Comparison of ENCODE assay signal across 9 mouse cellular contexts in the genomic region with DNA sequence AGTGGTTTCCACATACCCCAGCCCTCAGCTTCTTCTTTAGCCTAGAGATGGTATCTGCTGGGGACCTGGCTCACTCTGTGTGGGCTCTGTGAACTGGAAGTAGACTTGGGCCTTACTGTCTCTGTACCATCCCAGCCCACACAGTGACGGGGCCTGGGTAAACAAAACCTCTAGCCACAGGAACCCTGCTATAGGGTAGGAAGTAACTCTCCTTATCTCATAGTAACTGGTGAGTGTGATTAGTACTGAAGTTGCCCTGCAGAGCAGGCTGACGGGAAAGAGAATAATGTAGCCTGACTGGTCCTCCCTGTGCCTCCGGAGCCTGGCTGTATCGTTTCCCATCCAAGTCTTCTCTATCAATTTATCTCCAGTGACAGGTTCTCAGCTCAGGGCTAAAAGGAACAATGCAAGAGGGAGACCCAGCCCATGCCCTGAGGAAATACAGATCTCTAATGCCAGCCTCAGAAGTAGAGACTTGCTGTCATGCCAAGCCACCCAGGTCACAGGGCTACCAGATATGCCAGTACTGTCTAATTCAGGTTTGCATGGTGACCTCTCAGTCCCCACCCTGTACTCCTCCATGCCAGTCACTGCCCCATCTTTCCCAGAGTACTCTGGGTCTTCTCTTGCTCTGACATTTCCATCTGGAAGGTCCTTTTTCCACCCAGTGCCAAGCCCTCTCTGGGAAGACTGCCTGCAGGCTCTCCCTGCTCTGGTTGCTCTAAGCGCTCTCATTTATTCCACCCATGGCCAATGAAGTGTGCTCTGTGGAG. TPM values are rescaled to one million over a fixed set of nuclear protein-coding genes. Genes with fewer than 3 reads are reported as not detected.
DNase-seq lines count a peak whose midpoint lies in the region; ATAC-seq and TF ChIP-seq lines count a peak whose summit lies in the region.
"Had no signal": no experiment of that assay in that cellular context is flagged by ENCODE, and none has a peak within 500 bp of the region (broad histone marks: within the 10 kb centered on the region; RNA-seq: fewer than 3 reads in every experiment).

No protein-coding gene starts in this region.

- H3K36me3 ChIP-seq in heart, embryonic 10.5 days, result no peaks in the 10 kb centered on the region
- H3K36me3 ChIP-seq in lung, postnatal 0 days (ENCODE audit: insufficient read depth, low read length), result no peaks in the 10 kb centered on the region
- H3K36me3 ChIP-seq in intestine, embryonic 16.5 days (ENCODE audit: control insufficient read depth, insufficient read depth, low read length), result no peaks in the 10 kb centered on the region
- H3K36me3 ChIP-seq in stomach, embryonic 14.5 days (ENCODE audit: control insufficient read depth, insufficient read depth, low read length), result no peaks in the 10 kb centered on the region

- H3K9me3 ChIP-seq in heart, embryonic 10.5 days, result no peaks in the 10 kb centered on the region
- no peaks in the 10 kb centered on the region for H3K9me3 ChIP-seq in lung, postnatal 0 days (ENCODE audit: low read length)
- H3K9me3 ChIP-seq in intestine, embryonic 16.5 days (ENCODE audit: control insufficient read depth, low read length), result no peaks in the 10 kb centered on the region
- H3K9me3 ChIP-seq in stomach, embryonic 14.5 days (ENCODE audit: control insufficient read depth, low read depth, low read length), result no peaks in the 10 kb centered on the region

- H3K27ac ChIP-seq in heart, embryonic 10.5 days, result 0 out of 2 replicates have a peak overlapping the region, but pooled peaks have one; percentile 13
- peak overlapping the region; percentile 48; the same call in 1 of the 2 replicates for H3K27ac ChIP-seq in lung, postnatal 0 days (ENCODE audit: low read length)
- peak overlapping the region; percentile 52 for H3K27ac ChIP-seq in intestine, embryonic 16.5 days (ENCODE audit: low read length)
- peak overlapping the region; percentile 40; the same call in 1 of the 2 replicates for H3K27ac ChIP-seq in stomach, embryonic 14.5 days (ENCODE audit: low read length)

- no peak overlapping the region for H3K4me3 ChIP-seq in heart, embryonic 10.5 days
- no peak overlapping the region for H3K4me3 ChIP-seq in lung, postnatal 0 days (ENCODE audit: low read depth, low read length)
- H3K4me3 ChIP-seq in intestine, embryonic 16.5 days (ENCODE audit: low read length), result no peak overlapping the region
- H3K4me3 ChIP-seq in stomach, embryonic 14.5 days (ENCODE audit: low read depth, low read length), result no peak overlapping the region

- H3K27me3 ChIP-seq in heart, embryonic 10.5 days (ENCODE audit: insufficient read depth, poor library complexity, severe bottlenecking), result peaks cover 30% of the 10 kb centered on the region; the same call in 1 of the 2 replicates
- no peaks in the 10 kb centered on the region for H3K27me3 ChIP-seq in lung, postnatal 0 days (replicated peaks; ENCODE audit: insufficient read depth, low read length)
- no peaks in the 10 kb centered on the region for H3K27me3 ChIP-seq in intestine, embryonic 16.5 days (replicated peaks; ENCODE audit: control insufficient read depth, insufficient read depth, low read length)
- no peaks in the 10 kb centered on the region for H3K27me3 ChIP-seq in stomach, embryonic 14.5 days (ENCODE audit: control insufficient read depth, insufficient read depth, low read length)

- no peak for TF ChIP-seq CTCF in lung, postnatal 0 days (IDR thresholded peaks at IDR 0.05)

- H3K4me1 ChIP-seq in heart, embryonic 10.5 days, result peaks cover 32% of the 10 kb centered on the region
- peaks cover 13% of the 10 kb centered on the region; the same call in 1 of the 2 replicates for H3K4me1 ChIP-seq in lung, postnatal 0 days (ENCODE audit: insufficient read depth, low read depth, low read length)
- peaks cover 21% of the 10 kb centered on the region for H3K4me1 ChIP-seq in intestine, embryonic 16.5 days (ENCODE audit: control insufficient read depth, insufficient read depth, low read length)
- H3K4me1 ChIP-seq in stomach, embryonic 14.5 days (ENCODE audit: control insufficient read depth, insufficient read depth, low read length), result peaks cover 28% of the 10 kb centered on the region

- H3K9ac ChIP-seq in lung, postnatal 0 days (replicated peaks; ENCODE audit: low read depth), result no peak overlapping the region
- peak overlapping the region; percentile 12; the same call in 1 of the 2 replicates for H3K9ac ChIP-seq in intestine, embryonic 16.5 days (ENCODE audit: low read depth, low read length)
- H3K9ac ChIP-seq in stomach, embryonic 14.5 days (replicated peaks; ENCODE audit: low read depth, low read length), result no peak overlapping the region
- H3K9ac ChIP-seq: forebrain, postnatal 0 days had no signal

- no peak overlapping the region for H3K4me2 ChIP-seq in lung, postnatal 0 days (replicated peaks; ENCODE audit: low read depth, low read length)
- 0 out of 2 replicates have a peak overlapping the region, but pooled peaks have one; percentile 16 for H3K4me2 ChIP-seq in intestine, embryonic 16.5 days (ENCODE audit: low read depth, low read length)
- no peak overlapping the region for H3K4me2 ChIP-seq in stomach, embryonic 14.5 days (replicated peaks; ENCODE audit: low read depth, low read length)

- TF ChIP-seq EP300 in lung, postnatal 0 days (IDR thresholded peaks at IDR 0.05), result no peak

- DNase-seq in heart, embryonic 10.5 days (ENCODE audit: low spot score), result no peak
- DNase-seq in heart, postnatal 10 days, result no peak
- peak; percentile 63 for DNase-seq in lung, postnatal 0 days (ENCODE audit: low spot score)
- DNase-seq in lung, postnatal 25 days (ENCODE audit: low spot score), result no peak
- no peak for DNase-seq in cerebellum, adult 9-11 months
- DNase-seq in left cerebral cortex, postnatal 4 days, result no peak
- DNase-seq: forebrain, postnatal 0 days had no signal

- peak; percentile 86 for ATAC-seq in lung, postnatal 0 days
- peak; percentile 88 for ATAC-seq in intestine, embryonic 16.5 days
- ATAC-seq in stomach, embryonic 14.5 days (ENCODE audit: insufficient number of reproducible peaks, insufficient read depth, low FRiP score, low read depth), result peak; percentile 61
- ATAC-seq: forebrain, postnatal 0 days had no signal

- 28% methylated on average over 5 of the region's 5 CpGs for WGBS in heart, embryonic 10.5 days
- 19% methylated on average over 5 of the region's 5 CpGs for WGBS in lung, postnatal 0 days
- 23% methylated on average over 5 of the region's 5 CpGs for WGBS in intestine, embryonic 16.5 days
- WGBS in stomach, embryonic 14.5 days, result 32% methylated on average over 5 of the region's 5 CpGs

- intact Hi-C loops in heart, postnatal 10 days (cut with DNase I), result no loop called here
- intact Hi-C loops in left cerebral cortex, postnatal 4 days (cut with DNase I), result no loop called here

RNA-seq across cellular contexts. Expression of gene P2ry2, which starts 29.5 kb away (rescaled TPM):
- 1.0 and 1.1 TPM in 2 replicates for polyA plus RNA-seq in heart, embryonic 10.5 days (2016; fragmentation: Nextera tagmentation; extraction: Ambion mirVana)
- total RNA-seq in heart, postnatal 10 days (2021), result 10 to 100 TPM; 13.5 to 15.8 TPM
- polyA plus RNA-seq in lung, postnatal 0 days (2015; fragmentation: Nextera tagmentation; extraction: Ambion mirVana), result 11.5 and 11.6 TPM in 2 replicates
- 3.1 and 3.3 TPM in 2 replicates for polyA plus RNA-seq in intestine, embryonic 16.5 days (2015; fragmentation: Nextera tagmentation; extraction: Ambion mirVana)
- polyA plus RNA-seq in stomach, embryonic 14.5 days (2014; fragmentation: Nextera tagmentation; extraction: Ambion mirVana), result 1.7 and 2.0 TPM in 2 replicates
- total RNA-seq in left cerebral cortex, postnatal 4 days (2021), result 1 to 10 TPM; 1.2 to 1.3 TPM

RNA-seq across cellular contexts. Expression of gene Fchsd2, which starts 50.5 kb away (rescaled TPM):
- polyA plus RNA-seq in heart, embryonic 10.5 days (2016; fragmentation: Nextera tagmentation; extraction: Ambion mirVana), result 14.2 and 17.3 TPM in 2 replicates
- total RNA-seq in heart, postnatal 10 days (2021), result 10 to 100 TPM; 27.1 to 27.2 TPM
- polyA plus RNA-seq in lung, postnatal 0 days (2015; fragmentation: Nextera tagmentation; extraction: Ambion mirVana), result 16.0 and 17.7 TPM in 2 replicates
- polyA plus RNA-seq in intestine, embryonic 16.5 days (2015; fragmentation: Nextera tagmentation; extraction: Ambion mirVana), result 19.7 and 23.6 TPM in 2 replicates
- polyA plus RNA-seq in stomach, embryonic 14.5 days (2014; fragmentation: Nextera tagmentation; extraction: Ambion mirVana), result 33.1 and 33.7 TPM in 2 replicates
- 100 to 1,000 TPM; 107 to 122 TPM for total RNA-seq in left cerebral cortex, postnatal 4 days (2021)
